Mouse (Mus musculus) neural tube, embryonic 14.5 days (tissue): Measurements from ENCODE around the gene 4930404H24Rik. TPM values are rescaled to one million over a fixed set of nuclear protein-coding genes. Genes with fewer than 3 reads are reported as not detected.

ENCODE experiments used
- ATAC-seq: fragments of 200-750 bp; cut with Nextera tagmentation; 2 replicates; pipeline ENCODE4 v1.8.0; 2017; ENCODE audit warnings: low read depth, mild to moderate bottlenecking, moderate TSS enrichment, moderate library complexity
- H3K27ac ChIP-seq: fragments of 300-500 bp; sonication (generic); 2 replicates; pipeline ENCODE4 v1.5.1; 2014; ENCODE audit warnings: low read depth, mild to moderate bottlenecking, control low read depth, low read length, moderate library complexity, mixed read lengths
- H3K27me3 ChIP-seq: fragments of 300-500 bp; sonication (generic); 2 replicates; pipeline ENCODE4 v1.6.1; 2014; ENCODE audit warnings: low read length; ENCODE audit not compliant: control insufficient read depth, insufficient read depth
- H3K36me3 ChIP-seq: fragments of 300-500 bp; sonication (generic); 2 replicates; pipeline ENCODE4 v1.6.1; 2014; ENCODE audit warnings: low read length, mixed read lengths; ENCODE audit not compliant: control insufficient read depth, insufficient read depth
- H3K4me1 ChIP-seq: fragments of 300-500 bp; sonication (generic); 2 replicates; pipeline ENCODE4 v1.6.1; 2014; ENCODE audit warnings: low read length; ENCODE audit not compliant: control insufficient read depth, insufficient read depth
- H3K4me2 ChIP-seq: fragments of 300-500 bp; sonication (generic); 2 replicates; pipeline ENCODE4 v1.6.1; 2014; ENCODE audit warnings: mild to moderate bottlenecking, low read depth, low read length, control low read depth
- H3K4me3 ChIP-seq: fragments of 300-500 bp; sonication (generic); 2 replicates; pipeline ENCODE4 v1.5.1; 2014; ENCODE audit warnings: low read depth, low read length, control low read depth, mixed read lengths
- H3K9ac ChIP-seq: fragments of 300-500 bp; sonication (generic); replicated peaks from 2 replicates; pipeline ENCODE4 v1.6.1; 2014; ENCODE audit warnings: low read depth, mild to moderate bottlenecking, control low read depth, low read length, mixed read lengths
- H3K9me3 ChIP-seq: fragments of 300-500 bp; sonication (generic); 2 replicates; pipeline ENCODE4 v1.6.1; 2016; ENCODE audit warnings: low read length; ENCODE audit not compliant: control insufficient read depth
- WGBS: fragments of 180-500 bp; shearing (Covaris S2); extraction: QIAGEN DNeasy Blood & Tissue Kit; methylation state at CpG from one replicate; pipeline ENCODE4 v1.1.7; 2014; 5-methylcytosine and 5-hydroxymethylcytosine counted together
- polyA plus RNA-seq: library from polyadenylated mRNA; unstranded; fragments of >200 nt; fragmentation: Nextera tagmentation; extraction: Ambion mirVana; gene quantifications from 2 replicates; pipeline ENCODE4 v1.2.1, GENCODE M21; 2014

The 4930404H24Rik gene
- polyA plus RNA-seq, 1 experiment from 2014 or later: not detected

DNA sequence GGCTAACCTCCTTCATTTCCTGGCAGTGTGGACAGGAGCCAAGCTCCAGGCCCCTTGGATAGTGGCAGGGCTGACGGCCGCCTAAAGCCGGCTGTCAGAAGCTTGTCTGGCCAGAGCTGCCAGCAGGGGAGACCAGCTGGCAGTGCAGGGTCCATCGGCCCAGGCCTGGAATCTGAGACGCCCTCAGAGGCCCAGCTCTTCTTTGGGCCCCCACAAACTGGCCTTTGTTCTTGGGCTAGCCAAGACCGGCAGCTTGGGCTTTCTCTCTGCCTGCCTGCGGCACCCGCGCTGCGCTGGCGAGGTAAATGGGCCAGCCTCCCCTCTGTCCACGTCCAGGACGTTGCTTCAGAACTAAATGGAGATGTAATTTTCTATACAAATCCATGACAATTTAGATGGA lies 4.3 kb downstream of the 4930404H24Rik start:
- Histone ChIP-seq H3K27me3 (no peaks in the 10 kb centered on the region), H3K9me3 (no peaks in the 10 kb centered on the region), H3K36me3 (no peaks in the 10 kb centered on the region), H3K4me3 (no peak overlapping the region), H3K27ac (peak overlapping the region; percentile 29; the same call in 1 of the 2 replicates), H3K4me1 (peaks cover 30% of the 10 kb centered on the region), H3K4me2 (no peak overlapping the region), H3K9ac (no peak overlapping the region)
- WGBS: 23% methylated on average over 13 of the region's 13 CpGs
- no peak for ATAC-seq

- no peak overlapping the region for H3K9ac ChIP-seq
- H3K4me1 ChIP-seq: peaks cover 16% of the 10 kb centered on the region
- no peak overlapping the region for H3K27ac ChIP-seq
- whole genome bisulfite sequencing: 51% methylated on average over 4 of the region's 4 CpGs
- no peaks in the 10 kb centered on the region for H3K27me3 ChIP-seq
- no peaks in the 10 kb centered on the region for H3K36me3 ChIP-seq
- H3K4me3 ChIP-seq: no peak overlapping the region
- no peaks in the 10 kb centered on the region for H3K9me3 ChIP-seq
- no peak overlapping the region for H3K4me2 ChIP-seq
- no peak for ATAC-seq
Observed at GRCm38 (mm10) chr2:153499154-153499553, 6.6 kb downstream of the 4930404H24Rik start.

DNA sequence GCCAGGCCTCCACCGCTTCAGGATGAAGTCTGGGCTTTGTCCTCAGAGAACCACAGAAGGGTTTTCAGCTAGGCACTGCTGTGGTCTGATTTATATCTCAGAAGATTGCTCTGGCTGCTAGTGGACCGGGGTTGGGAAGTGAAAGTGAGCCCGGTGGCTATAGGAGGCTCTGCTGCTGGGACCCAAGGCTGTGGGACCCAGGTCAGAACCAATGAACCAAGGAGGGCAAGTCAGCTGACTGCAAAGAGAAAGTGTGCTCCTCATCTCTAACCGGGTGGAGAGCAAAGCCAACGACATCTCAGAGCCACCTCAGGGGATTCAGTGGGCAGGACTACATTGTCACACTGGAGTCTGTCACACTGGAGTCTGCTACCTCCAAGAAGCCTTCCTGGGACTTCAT lies 13.8 kb downstream of the 4930404H24Rik start:
- no peaks in the 10 kb centered on the region for H3K36me3 ChIP-seq
- WGBS: 82% methylated on average over 5 of the region's 5 CpGs
- no peak for ATAC-seq

DNA sequence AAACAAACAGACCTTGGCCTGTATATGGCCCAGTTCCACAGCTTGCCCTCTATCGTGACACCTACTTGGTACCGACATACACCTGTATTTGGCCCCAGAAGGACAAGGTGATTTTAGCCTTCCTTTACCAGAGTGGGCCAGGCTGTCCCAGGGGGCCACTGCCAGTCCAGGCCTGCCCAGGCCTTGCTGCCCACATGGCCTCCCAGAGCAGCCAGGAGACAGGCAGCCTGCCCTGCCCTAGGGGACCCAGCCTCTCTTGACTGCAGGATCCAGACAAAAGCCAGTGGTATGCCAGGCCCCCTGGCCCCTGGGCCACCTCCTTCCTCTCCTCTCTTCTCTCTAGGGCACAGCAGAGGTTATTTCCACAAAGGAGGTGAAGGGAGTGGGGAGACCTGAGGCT lies 15.4 kb downstream of the 4930404H24Rik start:
- Histone ChIP-seq H3K36me3 (no peaks in the 10 kb centered on the region), H3K4me1 (peaks cover 20% of the 10 kb centered on the region), H3K27me3 (no peaks in the 10 kb centered on the region), H3K9ac (no peak overlapping the region), H3K4me3 (no peak overlapping the region), H3K27ac (no peak overlapping the region), H3K4me2 (no peak overlapping the region), H3K9me3 (no peaks in the 10 kb centered on the region)
- ATAC-seq: no peak
- 98% methylated on average over 2 of the region's 2 CpGs for WGBS

More for the DNA sequence above, 13.8 kb downstream of the 4930404H24Rik start:
- H3K27ac ChIP-seq: no peak overlapping the region
- no peaks in the 10 kb centered on the region for H3K27me3 ChIP-seq
- H3K4me1 ChIP-seq: peaks cover 17% of the 10 kb centered on the region
- H3K4me3 ChIP-seq: no peak overlapping the region
- H3K9me3 ChIP-seq: no peaks in the 10 kb centered on the region
- no peak overlapping the region for H3K4me2 ChIP-seq
- H3K9ac ChIP-seq: no peak overlapping the region

GRCm38 (mm10) chr2:153508405-153508804 lies 15.8 kb downstream of the 4930404H24Rik start:
- H3K4me2 ChIP-seq: no peak overlapping the region
- no peak overlapping the region for H3K9ac ChIP-seq
- no peaks in the 10 kb centered on the region for H3K36me3 ChIP-seq
- no peaks in the 10 kb centered on the region for H3K27me3 ChIP-seq
- WGBS: 39% methylated on average over 3 of the region's 3 CpGs
- no peak for ATAC-seq
- H3K9me3 ChIP-seq: no peaks in the 10 kb centered on the region
- no peak overlapping the region for H3K4me3 ChIP-seq
- H3K4me1 ChIP-seq: peaks cover 20% of the 10 kb centered on the region
- no peak overlapping the region; the same call in 1 of the 2 replicates for H3K27ac ChIP-seq

DNA sequence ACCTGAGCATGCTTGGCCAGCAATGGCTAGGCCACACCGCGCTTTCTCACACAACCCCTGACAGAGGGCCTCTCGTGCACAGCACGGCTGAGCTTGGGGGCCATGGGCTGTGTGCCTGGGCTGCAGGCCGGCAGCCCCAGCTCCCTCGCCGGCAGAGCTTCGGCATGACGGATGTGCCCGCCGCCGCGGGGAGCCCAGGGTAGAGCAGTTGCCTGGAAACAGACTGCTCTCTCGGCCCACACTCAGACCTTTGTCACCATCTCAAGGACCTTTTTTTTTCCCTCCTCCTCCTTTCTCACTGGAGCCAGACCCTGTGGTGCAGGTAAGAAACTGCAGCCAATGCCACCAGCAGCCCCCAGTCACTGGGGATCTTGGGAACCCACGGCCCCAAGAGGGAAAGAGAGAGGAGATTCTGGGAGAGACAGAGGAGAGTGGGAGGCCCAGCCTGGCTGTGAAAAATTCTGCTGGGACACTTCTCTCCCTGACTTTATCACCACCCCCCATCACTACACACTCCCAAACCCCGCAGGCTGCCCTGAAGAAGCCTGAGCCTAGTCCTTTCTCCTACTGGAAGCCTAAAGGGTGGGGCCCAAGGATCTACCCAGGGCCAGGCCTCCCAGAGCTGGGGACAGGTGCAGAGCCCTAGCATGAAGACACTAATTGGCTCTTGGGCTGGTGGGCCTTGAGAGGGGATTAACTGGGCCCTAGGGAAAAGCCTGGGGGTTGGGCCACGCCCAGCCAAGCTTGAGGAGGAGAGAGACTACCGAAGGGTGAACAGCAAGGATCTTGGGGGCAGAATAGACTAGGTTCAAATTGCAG lies 16.8 kb downstream of the 4930404H24Rik start:
- Histone ChIP-seq H3K9ac (peak overlapping the region; percentile 39), H3K4me2 (peak overlapping the region; percentile 23; the same call in 1 of the 2 replicates), H3K9me3 (no peaks in the 10 kb centered on the region), H3K36me3 (no peaks in the 10 kb centered on the region), H3K27me3 (no peaks in the 10 kb centered on the region), H3K27ac (peak overlapping the region; percentile 75), H3K4me3 (no peak overlapping the region), H3K4me1 (peaks cover 20% of the 10 kb centered on the region)
- WGBS: 10% methylated on average over 18 of the region's 18 CpGs
- peak; percentile 79 for ATAC-seq

DNA sequence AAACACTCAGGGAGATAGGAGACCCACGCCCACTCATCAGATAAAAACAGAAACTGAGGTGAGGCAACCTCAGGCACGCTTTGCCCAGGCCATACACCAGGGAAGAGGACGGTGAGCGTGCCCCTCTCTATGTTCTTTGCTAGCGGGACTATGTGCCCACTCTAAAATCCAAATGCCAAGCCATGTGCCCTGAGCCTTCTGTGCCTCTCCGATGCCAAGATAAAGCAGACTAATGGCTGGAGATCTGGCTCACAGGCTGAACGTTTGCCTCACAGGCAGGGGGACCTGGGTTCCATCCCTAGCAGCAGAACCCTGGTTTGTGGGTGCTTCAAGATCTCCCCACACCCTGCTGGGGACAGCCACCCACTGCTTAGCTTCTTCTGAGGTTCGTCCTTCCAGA lies 17.5 kb downstream of the 4930404H24Rik start:
- Histone ChIP-seq H3K9ac (no peak overlapping the region), H3K4me2 (no peak overlapping the region), H3K36me3 (no peaks in the 10 kb centered on the region), H3K4me3 (no peak overlapping the region), H3K9me3 (no peaks in the 10 kb centered on the region), H3K27ac (no peak overlapping the region), H3K27me3 (no peaks in the 10 kb centered on the region), H3K4me1 (peaks cover 20% of the 10 kb centered on the region)
- ATAC-seq: no peak
- WGBS: 83% methylated on average over 8 of the region's 8 CpGs

GRCm38 (mm10) chr2:153511562-153511961 lies 19.0 kb downstream of the 4930404H24Rik start:
- 32% methylated on average over 6 of the region's 6 CpGs for WGBS
- no peak overlapping the region for H3K27ac ChIP-seq
- peaks cover 20% of the 10 kb centered on the region for H3K4me1 ChIP-seq

DNA sequence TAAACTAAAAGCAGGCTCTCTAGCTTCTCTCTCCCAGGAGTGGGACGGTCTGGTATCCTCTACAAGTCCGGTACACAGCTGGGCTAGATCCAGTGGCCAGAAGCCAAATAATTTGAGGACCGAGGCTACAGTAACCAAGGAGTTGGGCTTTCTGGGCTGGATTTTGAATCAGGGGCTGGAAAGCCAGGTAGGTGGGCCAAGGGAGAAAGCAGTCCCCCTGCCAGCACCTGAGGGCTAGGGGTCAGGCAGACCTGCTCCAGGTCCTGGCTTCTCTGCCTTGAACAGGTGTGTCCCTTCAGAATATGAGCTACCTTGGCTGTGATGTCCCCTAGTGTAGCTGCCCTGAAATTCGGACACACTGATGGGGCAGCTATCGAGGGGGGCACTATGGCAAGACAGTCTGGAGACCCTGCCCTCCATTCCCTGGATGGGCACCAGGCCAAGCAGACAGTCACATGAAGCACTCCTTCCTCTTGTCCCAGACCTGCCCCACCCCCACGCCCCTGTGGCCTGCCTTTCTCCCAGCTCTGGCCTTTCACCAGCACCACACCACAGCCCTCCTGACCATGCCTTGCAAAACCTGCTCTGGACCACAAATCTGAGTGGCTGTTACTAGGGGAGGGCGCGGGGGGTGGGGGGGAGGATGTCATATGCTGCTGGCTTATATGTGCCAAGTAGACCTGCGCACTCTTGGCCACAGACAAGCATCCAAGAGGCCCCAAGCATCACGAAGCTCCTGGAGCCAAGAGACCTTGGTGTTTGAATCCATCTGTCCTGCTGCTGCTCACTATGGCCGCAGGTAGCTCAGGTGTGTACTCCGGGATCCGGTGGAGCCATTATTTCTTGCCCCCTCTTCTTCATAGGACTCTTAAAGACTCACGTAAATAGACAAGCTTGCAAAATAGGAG lies 20.1 kb downstream of the 4930404H24Rik start:
- Histone ChIP-seq H3K9ac (no peak overlapping the region), H3K27me3 (no peaks in the 10 kb centered on the region), H3K4me2 (no peak overlapping the region), H3K4me1 (peaks cover 20% of the 10 kb centered on the region), H3K9me3 (no peaks in the 10 kb centered on the region), H3K4me3 (no peak overlapping the region), H3K27ac (no peak overlapping the region), H3K36me3 (no peaks in the 10 kb centered on the region)
- 86% methylated on average over 14 of the region's 14 CpGs for WGBS
- no peak for ATAC-seq

More at GRCm38 (mm10) chr2:153511562-153511961, 19.0 kb downstream of the 4930404H24Rik start:
- H3K9ac ChIP-seq: no peak overlapping the region
- no peak for ATAC-seq
- H3K4me2 ChIP-seq: no peak overlapping the region
- no peaks in the 10 kb centered on the region for H3K36me3 ChIP-seq
- H3K4me3 ChIP-seq: no peak overlapping the region
- H3K27me3 ChIP-seq: no peaks in the 10 kb centered on the region
- no peaks in the 10 kb centered on the region for H3K9me3 ChIP-seq
